Mouse (Mus musculus) E14TG2a.4 (cell line): ENCODE results near the gene Prdm11.

ENCODE experiments used
- CTCF ChIP-seq: conservative IDR thresholded peaks from 2 replicates; pipeline ENCODE4 v1.5.1; 2014; ENCODE audit warnings: low read length
- POU5F1 ChIP-seq: IDR thresholded peaks from 2 replicates; pipeline ENCODE4 v1.6.1; 2014; ENCODE audit warnings: low read length, borderline replicate concordance

GRCm38 (mm10) chr2:93011465-93011864 lies 34.5 kb downstream of the Prdm11 start:
- TF ChIP-seq CTCF (no peak), POU5F1 (no peak)
